Mouse (Mus musculus): ENCODE results near the gene Abhd11. TPM values are rescaled to one million over a fixed set of nuclear protein-coding genes. Genes with fewer than 3 reads are reported as not detected.

Abhd11 gene
- polyA plus RNA-seq, 1 experiment from 2014 or later: 71.6 TPM

Other genes starting within 250 kb of the Abhd11 start
- gene Tmem270, start 102.4 kb upstream of the Abhd11 start, polyA plus RNA-seq (2015; fragmentation: Nextera tagmentation; extraction: Ambion mirVana): not detected in 2 replicates
- gene Cldn13, start 93.6 kb upstream of the Abhd11 start, polyA plus RNA-seq (2015; fragmentation: Nextera tagmentation; extraction: Ambion mirVana): 2.0 and 5.1 TPM in 2 replicates
- gene Mettl27, start 76.8 kb upstream of the Abhd11 start, polyA plus RNA-seq (2015; fragmentation: Nextera tagmentation; extraction: Ambion mirVana): 23.3 and 26.1 TPM in 2 replicates
- 39.3 and 45.6 TPM in 2 replicates for gene Cldn4, start 62.2 kb upstream of the Abhd11 start, polyA plus RNA-seq (2015; fragmentation: Nextera tagmentation; extraction: Ambion mirVana)
- gene Cldn3, start 22.9 kb upstream of the Abhd11 start, polyA plus RNA-seq (2015; fragmentation: Nextera tagmentation; extraction: Ambion mirVana): 52.9 and 56.3 TPM in 2 replicates
- 12.1 and 13.8 TPM in 2 replicates for gene Stx1a, start 14.3 kb downstream of the Abhd11 start, polyA plus RNA-seq (2015; fragmentation: Nextera tagmentation; extraction: Ambion mirVana)
- 30.9 and 36.7 TPM in 2 replicates for gene Dnajc30, start 55.0 kb downstream of the Abhd11 start, polyA plus RNA-seq (2015; fragmentation: Nextera tagmentation; extraction: Ambion mirVana)
- gene Bud23, start 55.8 kb downstream of the Abhd11 start, polyA plus RNA-seq (2015; fragmentation: Nextera tagmentation; extraction: Ambion mirVana): 121 and 137 TPM in 2 replicates
- gene Vps37d, start 69.1 kb downstream of the Abhd11 start, polyA plus RNA-seq (2015; fragmentation: Nextera tagmentation; extraction: Ambion mirVana): 9.2 and 10.9 TPM in 2 replicates
- gene Mlxipl, start 80.7 kb downstream of the Abhd11 start, polyA plus RNA-seq (2015; fragmentation: Nextera tagmentation; extraction: Ambion mirVana): 7.3 and 7.4 TPM in 2 replicates
- 25.5 and 26.8 TPM in 2 replicates for gene Tbl2, start 140.5 kb downstream of the Abhd11 start, polyA plus RNA-seq (2015; fragmentation: Nextera tagmentation; extraction: Ambion mirVana)
- 52.9 and 53.2 TPM in 2 replicates for gene Bcl7b, start 159.1 kb downstream of the Abhd11 start, polyA plus RNA-seq (2015; fragmentation: Nextera tagmentation; extraction: Ambion mirVana)
- 40.4 and 42.3 TPM in 2 replicates for gene Baz1b, start 178.1 kb downstream of the Abhd11 start, polyA plus RNA-seq (2015; fragmentation: Nextera tagmentation; extraction: Ambion mirVana)
- gene Fzd9, start 242.1 kb downstream of the Abhd11 start, polyA plus RNA-seq (2015; fragmentation: Nextera tagmentation; extraction: Ambion mirVana): 1.7 and 2.0 TPM in 2 replicates